Mouse (Mus musculus): ENCODE data around the gene Foxa1. TPM values are rescaled to one million over a fixed set of nuclear protein-coding genes. Genes with fewer than 3 reads are reported as not detected.

Gene Foxa1
- polyA plus RNA-seq, 1 experiment from 2014 or later = 0.47 TPM

DNA sequence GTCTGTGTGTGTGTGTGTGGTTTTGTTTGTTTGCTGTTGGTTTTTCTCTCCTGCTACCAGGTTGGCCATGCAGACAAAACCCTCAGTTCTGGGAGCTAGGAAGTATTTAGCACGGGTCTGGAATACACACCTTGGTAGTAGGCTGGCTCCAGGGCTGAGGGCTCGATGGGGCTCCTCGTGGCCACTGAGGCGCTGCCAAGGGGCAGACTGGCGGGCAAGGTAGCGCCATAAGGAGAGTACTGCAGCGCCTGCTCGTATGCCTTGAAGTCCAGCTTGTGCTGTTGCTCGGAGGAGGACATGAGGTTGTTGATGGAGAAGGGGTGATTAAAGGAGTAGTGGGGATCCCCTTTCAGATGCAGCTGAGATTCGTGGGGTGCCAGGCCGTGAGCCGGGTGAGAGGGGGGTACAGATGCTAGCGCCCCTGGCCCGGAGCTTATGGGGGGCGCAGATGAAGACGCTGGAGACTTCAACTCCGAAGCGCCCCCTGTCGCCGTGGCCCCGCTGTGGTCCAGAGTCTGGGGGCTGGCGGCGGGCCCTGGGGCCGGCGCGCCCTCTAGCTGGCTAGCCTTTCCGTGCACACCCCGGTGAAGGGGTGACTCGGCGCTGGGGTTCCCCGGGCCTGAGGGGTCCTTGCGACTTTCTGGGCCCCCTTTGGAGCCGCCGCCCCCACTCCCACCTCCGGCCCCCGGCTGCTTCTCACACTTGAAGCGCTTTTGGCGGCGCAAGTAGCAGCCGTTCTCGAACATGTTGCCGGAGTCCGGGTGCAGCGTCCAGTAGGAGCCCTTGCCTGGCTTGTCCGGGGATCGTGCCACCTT, 4.6 kb downstream of the Foxa1 start:
- no peak for DNase-seq (ENCODE audit: low spot score)

DNA sequence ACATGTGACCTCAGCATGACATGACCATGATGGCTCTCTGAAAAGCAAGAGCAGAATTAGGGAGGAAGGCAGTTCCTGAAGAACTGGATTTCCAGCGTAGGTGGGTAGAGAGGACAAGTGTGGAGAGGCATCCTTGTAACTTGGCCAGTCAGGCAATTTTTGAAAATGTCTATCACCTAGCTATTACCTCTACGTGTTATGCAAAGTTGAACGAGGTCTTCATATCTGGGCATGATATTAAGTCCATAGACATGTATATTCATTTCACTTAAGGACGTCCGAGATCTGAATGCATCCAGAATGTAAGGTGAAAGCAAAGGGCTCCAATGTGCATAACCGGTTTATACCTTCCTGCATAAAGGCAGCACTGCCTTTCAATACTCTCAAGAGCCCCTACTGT, 5.6 kb downstream of the Foxa1 start:
- DNase-seq (ENCODE audit: low spot score) = no peak

DNA sequence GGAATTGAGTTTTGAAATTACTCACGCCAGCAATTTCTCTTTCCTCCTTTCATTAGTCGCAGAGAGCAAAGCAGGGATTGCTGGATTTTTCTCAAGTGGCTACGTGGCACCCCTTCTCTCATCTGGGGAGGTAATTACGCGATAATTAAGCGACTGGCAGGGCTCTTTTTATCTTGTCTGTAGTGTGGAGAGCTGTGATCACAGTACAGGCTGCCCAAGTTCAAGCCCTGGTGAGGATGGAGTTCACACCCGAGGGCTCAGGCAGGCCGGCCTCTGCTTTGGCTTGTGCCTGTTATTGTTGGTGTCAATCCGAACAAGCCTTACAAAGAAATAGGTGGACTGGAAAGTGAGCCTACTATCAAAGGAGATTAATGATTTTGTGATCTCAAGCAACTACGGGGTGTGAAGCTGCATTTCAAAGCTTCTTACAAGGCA, 7.1 kb downstream of the Foxa1 start:
- DNase-seq (ENCODE audit: low spot score) = no peak

DNA sequence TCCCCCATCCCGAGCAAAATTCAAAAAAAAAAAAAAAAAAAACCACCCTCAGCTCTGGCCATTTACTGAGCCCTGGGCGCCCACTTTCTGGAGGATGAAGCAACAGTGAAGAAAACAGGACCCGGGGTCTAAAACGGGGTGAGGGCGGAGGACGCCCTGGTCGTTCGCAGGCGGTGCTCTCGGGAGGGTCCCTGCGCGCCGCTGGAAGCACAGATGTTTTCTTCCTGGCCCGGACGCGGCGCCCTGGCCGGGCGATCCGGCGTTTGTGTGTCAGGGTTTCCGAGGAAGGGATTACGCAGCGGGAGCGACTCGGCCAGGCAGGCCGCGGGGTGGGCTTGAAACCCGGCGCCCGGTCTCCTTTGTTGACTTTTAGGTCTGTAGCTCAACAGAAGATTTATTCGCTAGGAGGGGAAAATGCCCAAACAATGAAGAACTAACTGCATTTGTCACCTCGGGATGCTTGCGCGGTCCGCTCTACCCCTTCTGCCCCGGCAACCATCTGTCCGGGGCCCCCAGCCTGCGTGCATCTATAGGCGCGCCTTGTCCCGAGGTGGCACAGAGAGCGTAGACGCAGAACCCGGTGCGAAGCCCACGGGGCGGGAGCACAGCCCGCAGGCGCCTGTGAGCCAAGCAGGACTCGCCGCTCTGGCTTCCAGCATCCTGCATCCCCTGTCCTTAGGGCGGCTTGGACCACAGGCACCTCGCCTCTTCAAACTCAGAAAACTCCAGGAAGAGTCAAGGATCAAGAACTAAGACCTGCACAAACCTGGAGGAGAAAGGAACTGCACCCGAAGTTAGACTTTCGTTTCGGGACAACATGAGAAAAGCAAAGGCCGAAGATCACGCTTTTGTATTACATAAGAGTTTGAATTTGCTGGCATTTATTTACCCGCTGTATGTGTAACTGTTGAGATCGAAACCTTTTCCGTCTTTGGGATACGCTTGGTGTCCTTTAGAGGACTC, 7.8 kb downstream of the Foxa1 start:
- no peak for DNase-seq (ENCODE audit: low spot score)

DNA sequence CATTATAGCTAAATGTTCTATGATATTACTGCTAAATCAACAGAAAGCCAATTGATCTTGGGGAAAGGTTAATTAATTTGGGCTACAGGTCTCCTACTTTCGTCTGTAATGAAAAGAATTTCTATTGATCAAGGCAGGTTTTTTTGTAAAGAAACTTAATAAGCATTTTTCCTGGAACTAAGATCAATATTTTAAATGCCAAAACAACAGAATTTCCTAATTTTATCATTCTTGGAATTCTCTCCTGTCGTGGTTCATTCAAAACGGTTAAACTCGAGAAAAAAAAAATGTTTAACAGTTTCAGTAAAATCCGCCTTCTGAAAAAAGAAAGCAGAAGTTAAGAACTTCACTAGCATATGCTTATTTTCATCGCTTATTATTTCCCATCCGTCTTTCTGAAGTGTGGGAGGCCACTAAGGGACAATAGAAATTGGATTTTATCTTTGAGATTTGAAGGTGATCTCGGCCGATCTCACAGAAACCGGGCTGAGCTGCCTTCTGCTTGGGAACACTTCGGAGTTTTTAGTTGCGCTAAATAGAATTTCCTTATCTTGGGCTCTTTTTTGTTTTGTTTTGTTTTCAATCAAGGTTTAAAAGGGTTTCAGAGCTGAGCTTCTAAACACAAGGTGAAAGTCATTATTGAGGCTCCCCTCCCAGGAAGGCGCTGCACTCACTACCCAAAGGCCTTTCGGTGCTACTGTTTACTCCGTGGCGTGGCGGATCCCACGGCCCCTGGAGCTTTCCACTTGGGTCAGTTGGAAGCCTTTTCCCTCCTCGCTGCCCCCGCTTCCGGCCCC, 8.7 kb downstream of the Foxa1 start:
- DNase-seq (ENCODE audit: low spot score) = no peak

DNA sequence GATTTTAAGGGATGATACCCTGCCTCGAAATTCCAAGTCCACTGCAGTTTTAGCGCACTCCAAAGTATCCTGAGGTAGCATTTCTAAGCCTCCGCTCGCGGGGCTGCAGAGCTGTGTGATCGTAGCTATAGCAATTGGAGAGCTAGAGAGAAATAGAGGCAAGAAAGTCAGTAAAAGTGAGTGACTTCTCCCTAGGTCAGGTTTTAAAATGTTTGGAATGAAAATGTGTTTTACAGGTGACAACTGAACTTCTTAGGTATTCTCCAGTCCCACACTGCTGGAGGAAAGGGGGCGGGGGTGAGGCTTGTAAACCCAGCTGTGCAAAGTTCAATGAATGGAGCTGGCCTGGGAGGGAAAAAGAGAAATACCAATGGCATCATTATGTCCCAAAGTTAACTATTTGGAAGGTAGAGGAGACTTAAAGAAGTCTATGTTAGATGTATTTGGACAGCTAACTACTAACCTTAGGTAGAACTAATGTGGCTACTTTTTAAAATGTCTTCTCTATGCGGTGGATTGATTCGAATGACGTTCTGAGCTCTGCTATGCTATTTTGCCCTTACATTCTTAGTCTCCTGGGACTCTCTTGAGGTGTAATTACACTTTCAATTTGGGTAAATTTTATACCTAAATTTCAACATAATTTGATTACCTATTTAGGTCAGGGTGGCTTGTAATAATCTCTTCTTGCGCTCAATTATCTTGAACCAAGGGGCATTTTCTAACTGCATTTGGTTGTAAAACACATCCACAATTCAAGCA, 9.6 kb downstream of the Foxa1 start:
- DNase-seq (ENCODE audit: low spot score) = no peak

DNA sequence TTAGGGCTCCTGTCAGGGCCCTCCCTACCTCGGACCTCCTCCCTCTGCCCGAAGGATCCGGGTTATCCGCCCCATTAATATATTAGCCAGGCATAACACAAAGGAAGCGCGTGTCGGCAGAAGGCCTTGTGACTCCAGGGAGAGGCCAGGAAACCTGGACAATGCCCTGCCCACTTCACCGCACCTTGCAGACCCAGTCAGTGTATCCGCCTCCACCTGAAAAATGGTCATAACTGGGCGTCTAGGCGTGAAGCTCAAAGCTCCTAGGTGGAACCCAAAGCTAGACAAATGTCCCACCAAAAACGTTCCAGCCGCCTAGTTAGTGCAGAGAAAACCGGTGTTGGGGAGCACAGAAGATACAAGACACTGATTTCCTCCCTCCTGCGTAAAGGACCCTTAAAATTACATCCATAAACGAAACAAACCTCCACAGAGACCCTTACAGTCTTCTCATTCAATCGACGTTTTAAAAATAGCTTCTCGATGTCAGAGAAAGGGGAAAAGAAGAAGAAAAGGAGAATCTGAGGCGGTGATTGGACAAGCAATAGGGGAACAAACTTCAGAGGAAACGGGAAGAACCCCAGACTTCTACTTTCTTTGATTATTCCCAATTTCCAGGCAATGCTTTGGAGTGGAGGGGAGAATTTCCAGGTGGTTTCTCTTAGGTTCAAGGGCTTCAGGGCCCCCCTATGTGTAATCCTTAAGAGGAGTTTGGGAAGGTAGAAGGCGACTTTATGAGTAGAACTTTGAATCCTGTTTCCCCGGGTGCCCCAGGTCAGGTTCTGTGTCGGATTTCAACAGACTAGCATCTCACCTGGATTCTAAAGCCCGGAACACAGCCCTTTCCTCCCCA, 10.4 kb downstream of the Foxa1 start:
- DNase-seq (ENCODE audit: low spot score) = no peak

DNA sequence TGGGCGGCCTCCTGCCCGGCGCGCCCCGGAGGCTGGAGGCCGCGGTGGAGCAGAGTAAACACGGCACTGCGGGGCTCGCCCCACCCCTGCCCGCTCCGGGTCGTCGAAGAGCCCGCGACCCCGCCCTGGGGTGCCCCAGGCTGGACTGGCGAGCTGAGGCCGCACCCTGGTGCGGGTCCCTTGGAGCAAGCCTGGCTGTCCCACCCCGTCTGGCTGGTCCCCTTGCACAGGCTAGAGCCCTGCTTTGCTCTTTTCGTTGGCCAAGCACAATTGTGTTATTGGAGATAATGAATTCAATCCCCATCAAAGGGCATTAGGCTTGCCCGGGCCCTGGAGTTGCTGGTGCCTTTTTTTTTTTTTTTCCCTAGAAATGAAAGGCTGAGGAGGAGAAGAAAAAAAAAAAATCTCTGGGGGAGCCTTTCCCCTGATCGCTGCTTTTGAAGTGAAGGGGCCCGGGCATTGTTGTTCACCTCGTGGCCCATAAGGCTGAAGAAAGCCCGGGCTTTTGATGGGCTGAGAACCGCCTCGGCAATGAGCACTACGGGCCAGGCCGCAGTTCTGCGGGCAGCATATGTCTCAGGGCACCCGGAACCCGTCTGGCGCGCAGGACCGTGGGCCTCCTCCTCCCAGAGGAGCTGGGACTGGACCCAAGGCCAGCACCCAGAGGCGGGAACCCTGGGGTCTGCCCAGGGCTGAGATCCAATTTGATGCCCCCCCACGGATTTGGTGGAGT, 11.7 kb downstream of the Foxa1 start:
- DNase-seq (ENCODE audit: low spot score) = no peak

DNA sequence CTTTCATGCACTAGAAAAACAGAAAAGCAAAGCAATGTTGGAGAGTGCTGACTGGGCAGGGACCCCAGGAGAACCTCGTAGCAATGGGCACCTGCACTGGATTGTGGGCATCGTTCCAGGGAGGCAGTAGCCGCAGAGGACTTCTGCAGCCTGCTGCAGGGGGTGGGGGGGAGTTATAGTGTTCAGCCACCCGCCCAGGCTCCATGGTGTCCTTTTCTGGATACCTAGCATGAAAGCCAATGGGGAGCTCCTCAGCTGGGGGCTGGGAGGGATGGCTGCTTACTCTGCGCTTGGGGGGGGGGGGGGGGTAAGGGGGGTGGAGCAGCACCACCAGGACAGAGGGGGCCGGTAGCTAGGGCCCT, 12.2 kb downstream of the Foxa1 start:
- no peak for DNase-seq (ENCODE audit: low spot score)

DNA sequence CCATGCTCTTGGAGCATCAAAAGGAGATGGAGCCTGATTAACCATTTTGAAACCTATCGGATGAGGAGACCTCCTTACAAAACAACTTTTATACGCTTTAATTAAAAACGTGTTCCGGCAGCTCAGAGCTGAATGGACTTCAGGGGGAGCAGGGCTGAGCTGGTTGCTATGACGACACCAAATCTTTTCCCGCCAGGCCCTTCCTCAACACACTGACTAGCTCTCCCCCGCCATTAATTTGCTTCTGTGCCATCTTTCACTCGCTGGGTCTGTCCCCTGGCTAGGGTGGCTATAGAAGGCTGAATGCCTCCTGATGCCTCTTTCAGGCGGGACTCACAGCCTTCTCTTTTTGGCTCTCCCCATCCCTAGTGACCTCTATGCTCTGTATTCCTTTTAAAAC, 16.2 kb downstream of the Foxa1 start:
- no peak for DNase-seq (ENCODE audit: low spot score)

DNA sequence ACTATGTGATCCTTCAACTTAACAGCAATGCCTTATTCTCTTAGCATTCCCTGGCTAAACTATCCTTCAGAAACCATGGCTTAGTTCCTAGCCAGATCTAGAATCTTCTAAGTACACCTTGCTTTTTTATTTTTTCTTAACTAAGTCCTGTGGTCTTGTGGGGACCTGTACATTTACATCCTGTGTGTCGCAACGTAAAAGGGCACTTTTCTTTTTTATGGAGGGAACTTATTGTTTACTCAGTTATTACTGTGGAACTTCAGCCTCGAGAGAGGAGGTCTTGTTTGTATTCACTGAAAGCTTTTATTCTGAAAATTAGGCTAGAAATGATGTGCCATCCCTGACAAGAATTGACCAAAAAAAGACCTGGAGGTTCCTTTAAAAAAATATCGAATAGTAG, 18.4 kb downstream of the Foxa1 start:
- no peak for DNase-seq (ENCODE audit: low spot score)

DNA sequence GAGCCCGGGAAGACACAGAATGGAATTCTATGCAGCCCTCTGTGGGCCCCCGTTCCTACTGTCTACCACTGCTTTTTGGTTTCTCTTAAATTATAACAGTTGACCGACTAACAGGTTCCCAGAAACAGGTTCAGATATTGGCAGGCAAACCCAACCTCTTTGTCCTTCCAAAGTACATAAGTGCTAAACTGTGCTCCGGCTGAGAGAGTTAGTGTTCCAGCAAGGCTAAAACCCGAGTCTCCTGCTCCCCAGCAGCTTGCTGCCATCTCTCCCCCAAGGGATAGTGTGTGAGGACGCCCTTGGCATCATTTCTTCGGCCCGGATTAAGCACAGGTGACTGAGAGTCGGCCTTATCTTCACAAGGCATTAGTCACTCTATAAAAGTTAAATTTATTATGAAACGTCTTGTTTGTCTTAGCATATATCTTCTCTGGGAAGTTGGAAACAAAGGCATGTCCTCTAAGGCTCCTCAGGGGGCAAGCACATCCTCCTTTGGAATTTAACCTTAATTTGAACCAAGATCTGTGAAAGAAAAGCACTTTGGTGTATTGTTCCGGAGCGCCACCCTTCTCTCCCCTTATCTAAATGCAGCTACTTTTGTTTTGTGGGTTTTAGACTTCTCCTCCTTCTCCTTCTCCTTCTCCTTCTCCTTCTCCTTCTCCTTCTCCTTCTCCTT, 30.9 kb downstream of the Foxa1 start:
- no peak for DNase-seq (ENCODE audit: low spot score)

DNA sequence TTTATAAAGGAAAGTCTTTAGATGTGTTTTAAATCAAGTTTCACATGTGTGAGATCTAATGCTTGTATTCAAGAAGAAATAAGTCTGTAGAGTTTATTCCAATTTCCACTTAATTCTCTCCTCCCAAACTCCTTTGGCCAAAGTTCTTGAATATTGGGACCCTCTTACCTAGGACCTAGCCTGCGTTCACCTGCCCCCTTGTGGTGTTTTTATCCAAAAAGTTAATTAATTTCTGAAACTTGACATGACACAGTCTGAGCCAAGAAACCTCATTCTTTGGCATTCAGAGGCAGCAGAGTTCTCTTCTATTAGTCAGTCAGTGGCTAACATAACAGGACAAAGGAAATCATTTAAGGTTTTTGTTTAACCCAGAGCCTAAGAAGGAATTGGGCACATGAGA, 32.2 kb downstream of the Foxa1 start:
- no peak for DNase-seq (ENCODE audit: low spot score)

DNA sequence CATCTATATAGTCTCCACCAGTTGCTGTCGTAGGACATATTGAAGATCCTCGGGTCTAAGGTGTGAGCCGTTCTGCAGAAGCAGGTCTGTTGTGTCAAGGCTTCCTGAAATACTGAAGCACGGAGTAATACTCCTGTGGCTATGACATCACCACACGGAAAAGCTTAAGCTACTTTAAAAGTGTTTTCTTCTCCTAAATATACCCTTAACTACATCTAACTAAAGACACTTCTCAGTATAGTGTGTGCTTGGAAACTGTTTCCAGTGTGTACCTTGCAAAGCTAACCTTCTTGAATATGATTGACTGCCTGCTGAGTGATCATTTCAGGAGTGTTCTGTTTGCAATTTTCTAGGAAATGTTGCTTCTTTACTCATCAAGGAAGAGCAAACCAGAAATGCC, 35.2 kb downstream of the Foxa1 start:
- DNase-seq (ENCODE audit: low spot score) = no peak

DNA sequence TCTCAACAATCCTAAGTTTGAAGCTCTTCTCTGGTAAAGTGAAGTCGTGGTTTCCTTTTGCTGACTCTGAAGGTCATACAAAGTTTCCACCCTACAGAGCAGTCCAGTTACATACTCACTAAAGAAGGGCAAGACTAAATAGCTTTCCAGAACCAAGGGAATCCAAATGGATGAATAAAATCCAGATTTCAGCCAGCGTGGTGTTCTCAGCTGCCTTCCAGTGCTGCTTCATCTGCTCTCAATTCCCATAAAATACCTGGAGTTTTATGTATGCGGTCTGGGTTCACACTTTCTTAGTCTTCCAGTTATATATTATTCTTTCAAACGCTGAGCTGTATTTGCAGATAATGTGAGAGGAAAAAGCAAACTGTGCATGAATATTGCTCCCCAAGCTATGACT, 35.6 kb downstream of the Foxa1 start:
- no peak for DNase-seq (ENCODE audit: low spot score)

DNA sequence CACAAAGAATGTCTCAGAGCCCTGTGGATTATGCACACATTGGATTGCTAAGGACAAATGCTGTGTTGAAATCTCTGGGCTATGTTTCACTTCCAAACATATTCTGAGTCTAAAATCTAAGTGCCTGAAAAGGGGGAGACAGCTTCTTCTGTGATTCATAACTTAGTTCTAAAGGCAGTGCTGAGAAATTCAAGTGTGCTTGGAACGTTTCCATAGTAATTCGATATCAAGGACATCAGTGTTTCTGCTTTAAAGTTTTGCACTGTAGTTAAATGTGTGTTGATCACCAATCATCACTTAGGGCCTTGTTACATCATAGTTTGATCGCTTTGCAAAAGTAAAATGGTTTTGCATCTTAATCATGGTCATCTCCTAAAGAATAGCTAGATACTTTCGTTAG, 37.0 kb downstream of the Foxa1 start:
- DNase-seq (ENCODE audit: low spot score) = no peak

DNA sequence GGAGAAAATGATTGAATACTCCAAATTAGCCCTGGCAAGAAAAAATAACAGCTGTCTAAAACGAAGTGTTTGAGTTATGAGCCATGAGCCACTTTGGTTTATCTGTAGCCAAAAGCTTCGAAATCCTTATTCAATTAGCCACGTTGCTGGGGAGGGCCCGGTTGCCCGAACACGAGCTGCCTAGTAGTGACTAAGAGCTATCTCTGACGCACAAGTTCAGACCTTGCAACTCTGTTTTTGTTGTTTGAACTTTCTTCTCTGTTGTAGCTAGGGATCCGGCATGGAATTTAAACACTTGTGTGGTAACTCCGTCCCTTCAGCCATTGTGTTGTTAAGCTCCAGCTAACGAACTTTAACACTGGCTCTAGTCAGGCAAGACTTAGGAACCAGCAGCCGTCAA, 37.8 kb downstream of the Foxa1 start:
- DNase-seq (ENCODE audit: low spot score) = no peak

DNA sequence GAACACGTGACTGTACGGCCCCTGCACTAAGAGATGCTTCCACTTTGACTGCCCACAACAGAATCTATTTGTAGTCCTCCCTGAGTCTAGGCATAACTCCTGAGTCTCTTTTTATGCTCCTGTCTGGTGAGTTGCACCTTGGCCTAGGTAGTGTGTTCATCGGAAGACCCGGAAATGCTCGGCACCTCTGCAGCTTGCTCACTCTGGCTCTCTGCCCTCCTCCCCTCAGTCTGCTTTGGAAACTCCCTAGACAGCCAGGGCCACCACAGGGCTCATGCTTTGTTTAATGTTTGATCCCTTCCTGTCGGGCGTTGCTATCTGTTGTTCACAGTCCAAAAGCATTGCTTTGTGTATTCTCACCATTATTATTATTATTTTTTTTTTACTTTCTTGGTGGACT, 41.4 kb downstream of the Foxa1 start:
- DNase-seq (ENCODE audit: low spot score) = no peak

DNA sequence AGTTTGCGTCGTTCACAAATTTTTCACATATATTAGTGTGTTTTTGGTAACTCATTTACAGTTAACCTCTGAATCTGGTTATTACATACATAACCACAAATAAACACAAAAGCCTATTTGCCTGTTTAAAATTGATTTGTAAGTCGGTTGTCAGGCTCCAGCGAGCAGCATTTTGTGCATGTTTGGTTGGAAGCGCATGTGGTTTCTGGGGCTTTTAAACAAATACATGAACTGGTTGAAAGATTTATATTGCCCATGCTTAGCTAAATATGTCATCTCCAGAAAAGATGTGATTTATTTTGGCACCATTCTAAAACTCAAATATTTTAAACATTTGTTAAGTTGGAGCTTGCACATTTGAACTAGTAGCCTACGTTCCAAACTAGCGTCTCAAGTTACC, 46.5 kb downstream of the Foxa1 start:
- DNase-seq (ENCODE audit: low spot score) = no peak
